Mouse (Mus musculus) lung, postnatal 0 days (tissue): ENCODE measurements around the gene Phf5a.

Source experiments
- CTCF ChIP-seq: IDR thresholded peaks from 2 replicates; pipeline ENCODE4 v1.5.1; 2016; ENCODE audit warnings: antibody characterized with exemption, mild to moderate bottlenecking
- EP300 ChIP-seq: IDR thresholded peaks from 2 replicates; pipeline ENCODE4 v1.6.1; 2016; ENCODE audit warnings: antibody characterized with exemption, mild to moderate bottlenecking, control low read depth

DNA sequence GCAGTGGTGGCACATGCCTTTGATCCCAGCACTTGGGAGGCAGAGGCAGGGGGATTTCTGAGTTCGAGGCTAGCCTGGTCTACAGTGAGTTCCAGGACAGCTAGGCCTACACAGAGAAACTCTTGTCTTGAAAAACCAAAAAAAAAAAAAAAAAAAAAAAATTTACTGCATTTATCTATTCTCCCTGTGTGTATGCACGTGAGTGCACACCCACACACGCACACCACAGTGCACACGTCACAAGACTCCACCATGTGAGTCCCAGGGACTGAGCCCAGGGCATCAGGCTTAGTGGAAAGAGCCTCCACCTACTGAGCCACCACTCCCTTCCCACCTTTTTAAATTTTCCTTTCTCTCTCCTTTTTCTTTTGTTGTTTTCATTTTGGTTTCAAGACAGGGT is 41.2 kb downstream of the Phf5a start:
- TF ChIP-seq CTCF (no peak), EP300 (no peak)
